Mouse (Mus musculus) ES-E14 (cell line): ENCODE results near the gene Btbd16. TPM values are rescaled to one million over a fixed set of nuclear protein-coding genes. Genes with fewer than 3 reads are reported as not detected.

ENCODE experiments used
- DNase-seq: peaks from one replicate; pipeline ENCODE4 v3.0.0-alpha.2; 2013; ENCODE audit warnings: low read depth, low spot score
- H3K27ac ChIP-seq: 2 replicates; pipeline ENCODE4 v1.5.1; 2012; ENCODE audit warnings: low read depth, mild to moderate bottlenecking, low read length, moderate library complexity, mixed read lengths; ENCODE audit not compliant: poor library complexity, insufficient read depth, severe bottlenecking
- H3K36me3 ChIP-seq: 2 replicates; pipeline ENCODE4 v1.6.1; 2012; ENCODE audit warnings: mild to moderate bottlenecking, low read length, moderate library complexity, mixed read lengths; ENCODE audit not compliant: control insufficient read depth, poor library complexity, insufficient read depth, severe bottlenecking
- H3K4me1 ChIP-seq, 2 experiments: fragments of 150-350 bp in 1 of 2; sonication (generic) in 1 of 2; 2 replicates each; pipeline ENCODE4 v1.6.1; 2012; ENCODE audit warnings: low read length in 2 of 2, mild to moderate bottlenecking in 1 of 2, mixed read lengths in 1 of 2; ENCODE audit not compliant: control insufficient read depth in 2 of 2, insufficient read depth in 2 of 2, poor library complexity in 1 of 2
- H3K4me3 ChIP-seq, 2 experiments: fragments of 150-350 bp in 1 of 2; sonication (generic) in 1 of 2; 2 replicates each; pipeline ENCODE4 v1.5.1; 2012; ENCODE audit warnings: low read length in 2 of 2, low read depth in 1 of 2, mild to moderate bottlenecking in 1 of 2, mixed read lengths in 1 of 2; ENCODE audit not compliant: insufficient read depth in 1 of 2, poor library complexity in 1 of 2, severe bottlenecking in 1 of 2
- H3K9ac ChIP-seq: 2 replicates; pipeline ENCODE4 v1.6.1; 2012; ENCODE audit warnings: low read depth, mild to moderate bottlenecking, low read length, mixed read lengths; ENCODE audit not compliant: poor library complexity, insufficient read depth, severe bottlenecking
- H3K9me3 ChIP-seq: fragments of 150-350 bp; sonication (generic); 2 replicates; pipeline ENCODE4 v1.6.1; 2012; ENCODE audit warnings: low read depth, mild to moderate bottlenecking, low read length; ENCODE audit not compliant: control insufficient read depth, insufficient read depth
- CHD2 ChIP-seq: IDR thresholded peaks from 2 replicates; pipeline ENCODE4 v1.6.1; 2014; ENCODE audit warnings: mild to moderate bottlenecking, low read depth, low read length, inconsistent platforms
- HCFC1 ChIP-seq: IDR thresholded peaks from 2 replicates; pipeline ENCODE4 v1.6.1; 2012; ENCODE audit warnings: low read length, inconsistent platforms, borderline replicate concordance; ENCODE audit not compliant: insufficient read depth
- MAFK ChIP-seq: IDR thresholded peaks from 2 replicates; pipeline ENCODE4 v1.6.1; 2014; ENCODE audit warnings: mild to moderate bottlenecking, low read depth, low read length, inconsistent platforms; ENCODE audit not compliant: insufficient read depth
- ZC3H11A ChIP-seq: IDR thresholded peaks from 2 replicates; pipeline ENCODE4 v1.6.1; 2012; ENCODE audit warnings: low read depth, mild to moderate bottlenecking, inconsistent platforms, low read length, borderline replicate concordance
- ZNF384 ChIP-seq: IDR thresholded peaks from 2 replicates; pipeline ENCODE4 v1.6.1; 2012; ENCODE audit warnings: low read depth, low read length, inconsistent platforms
- in situ Hi-C, 2 experiments: fragments of 600-800 bp; cut with MboI; formaldehyde crosslinking; loops; one replicate each; pipeline ENCODE4 v1.15.1; 2025; ENCODE audit warnings: low sequenced_read_pairs in 2 of 2, inconsistent platforms in 1 of 2; ENCODE audit not compliant: unreplicated experiment in 2 of 2
- total RNA-seq: library from RNA; depleted of rRNA; stranded (reverse); fragments of 300-350 nt; gene quantifications from 2 replicates; pipeline ENCODE4 v1.2.3, GENCODE M21; 2012; rRNA removed

Btbd16 gene
- 0.09 TPM in 1 of 2 replicates, not detected in the other for total RNA-seq

DNA sequence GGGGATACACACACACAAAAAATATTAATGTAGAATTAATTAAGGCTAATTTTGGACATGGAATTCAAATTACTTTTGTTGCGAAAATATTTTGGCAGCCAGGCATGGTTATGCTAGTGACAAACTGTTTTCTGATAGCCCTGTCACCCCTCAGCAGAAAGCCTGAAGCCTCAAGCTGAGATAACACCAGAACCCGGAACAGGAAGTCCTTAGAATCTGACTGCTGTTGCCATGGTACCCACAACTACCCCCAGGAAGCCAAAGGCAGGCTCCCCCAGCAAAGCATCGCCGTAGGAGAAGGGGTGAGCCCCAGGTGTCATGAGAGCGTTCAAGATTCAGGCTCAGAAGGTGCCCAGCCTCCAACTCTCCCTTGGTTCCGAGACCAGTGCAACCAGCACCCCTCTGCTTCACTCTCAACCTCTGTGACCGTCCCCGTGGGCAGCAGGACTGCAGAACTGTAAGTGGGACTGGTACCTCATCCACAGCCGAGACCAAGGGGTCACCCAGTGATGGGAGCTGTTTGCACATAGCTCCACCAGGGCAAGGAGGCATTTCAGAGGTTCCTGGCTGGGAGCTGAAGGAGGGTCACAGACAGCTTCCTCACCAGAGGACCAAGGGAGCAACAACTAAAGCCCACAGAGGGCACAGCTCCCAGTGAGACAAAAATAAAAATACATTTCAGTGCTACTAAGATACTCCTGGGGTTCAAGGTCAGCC, at the start of gene Btbd16:
TSS of gene Btbd16 (plus strand) at position 156 of the 717 bp plus-strand sequence.
- DNase-seq = no peak
- Histone ChIP-seq H3K27ac (no peak within 1 kb of the TSS), H3K9ac (no peak within 1 kb of the TSS), H3K4me3 (no peak within 1 kb of the TSS), H3K36me3 (no peaks in the 10 kb centered on the region), H3K9me3 (no peaks in the 10 kb centered on the region), H3K4me1 (no peaks in the 10 kb centered on the region; a peak in 1 of 4 replicates)
- TF ChIP-seq ZC3H11A = no peak
- TF ChIP-seq HCFC1 = no peak
- no peak for TF ChIP-seq CHD2
- TF ChIP-seq ZNF384 = no peak
- TF ChIP-seq MAFK = no peak
- in situ Hi-C loops = no loop called here

DNA sequence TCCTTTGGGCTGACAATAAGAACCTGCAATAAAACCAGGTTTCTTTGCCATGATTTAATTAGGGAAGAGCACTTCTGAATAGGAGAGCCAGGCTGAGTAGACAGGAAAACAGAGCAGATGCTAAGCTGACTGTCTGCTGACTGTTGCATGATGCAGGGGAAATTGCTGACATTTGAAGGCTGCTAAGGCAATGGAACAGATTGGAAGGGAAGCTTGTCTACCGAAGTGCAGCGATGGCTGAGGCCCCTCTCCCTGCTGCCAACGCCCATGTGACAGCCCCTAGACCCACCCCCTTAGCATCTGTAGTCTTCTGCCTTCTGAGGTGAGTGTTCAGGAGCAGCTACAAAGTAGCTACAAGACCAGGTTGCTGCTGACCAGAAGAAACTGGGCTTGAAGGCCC, 47.7 kb upstream of the Btbd16 start:
- in situ Hi-C loops = no loop called here
- H3K4me3 ChIP-seq = no peak overlapping the region
- no peak overlapping the region for H3K27ac ChIP-seq
- no peak for TF ChIP-seq ZC3H11A
- no peak for TF ChIP-seq MAFK
- no peak for TF ChIP-seq HCFC1
- TF ChIP-seq CHD2 = no peak
- H3K9ac ChIP-seq = no peak overlapping the region
- no peak for DNase-seq
- H3K9me3 ChIP-seq = no peaks in the 10 kb centered on the region
- H3K36me3 ChIP-seq = peaks cover 20% of the 10 kb centered on the region
- H3K4me1 ChIP-seq = 0 out of 4 replicates have a peak, but pooled peaks cover 0 to 3% of the 10 kb centered on the region in 2 experiments

DNA sequence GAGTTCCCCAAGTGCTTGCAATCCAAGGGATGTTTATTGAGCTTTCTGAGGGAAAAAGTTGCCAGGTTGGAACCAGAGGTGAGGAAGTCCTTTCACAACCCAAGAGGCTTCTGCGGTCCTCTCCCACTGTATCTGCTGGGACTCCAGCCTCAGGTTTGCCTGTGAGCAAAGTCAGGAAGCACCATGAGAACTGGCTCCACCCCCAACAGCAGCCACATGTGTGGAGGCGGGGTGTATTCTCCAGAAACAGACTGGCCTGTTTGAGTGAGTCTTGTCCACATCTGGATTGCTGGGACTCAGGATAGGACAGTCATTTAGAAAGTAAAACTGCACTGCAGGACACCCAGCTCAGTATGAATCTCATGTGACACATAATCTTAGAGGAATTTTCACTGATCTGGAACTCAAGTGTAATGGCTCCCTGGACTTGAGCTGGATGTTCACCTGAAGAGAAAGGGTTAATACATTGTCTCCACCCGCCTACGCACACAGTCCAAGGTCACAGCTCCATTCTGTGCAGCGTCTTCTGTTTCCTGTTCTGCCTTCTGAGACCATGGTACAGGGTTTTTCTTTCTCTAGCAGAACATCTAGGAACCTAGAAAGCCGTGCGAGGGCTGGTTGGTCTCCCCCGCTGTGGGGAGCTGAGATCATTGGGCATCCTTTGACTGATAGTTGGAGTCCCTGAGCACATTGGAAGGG, 47.0 kb upstream of the Btbd16 start:
- TF ChIP-seq HCFC1 (no peak), MAFK (no peak), ZNF384 (no peak), ZC3H11A (no peak), CHD2 (no peak)
- in situ Hi-C loops = no loop called here
- H3K27ac ChIP-seq = no peak overlapping the region
- DNase-seq = no peak
- no peak overlapping the region for H3K4me3 ChIP-seq
- H3K36me3 ChIP-seq = peaks cover 21% of the 10 kb centered on the region
- H3K9me3 ChIP-seq = no peaks in the 10 kb centered on the region
- no peak overlapping the region for H3K9ac ChIP-seq
- H3K4me1 ChIP-seq = 0 out of 4 replicates have a peak, but pooled peaks cover 0 to 3% of the 10 kb centered on the region in 2 experiments

DNA sequence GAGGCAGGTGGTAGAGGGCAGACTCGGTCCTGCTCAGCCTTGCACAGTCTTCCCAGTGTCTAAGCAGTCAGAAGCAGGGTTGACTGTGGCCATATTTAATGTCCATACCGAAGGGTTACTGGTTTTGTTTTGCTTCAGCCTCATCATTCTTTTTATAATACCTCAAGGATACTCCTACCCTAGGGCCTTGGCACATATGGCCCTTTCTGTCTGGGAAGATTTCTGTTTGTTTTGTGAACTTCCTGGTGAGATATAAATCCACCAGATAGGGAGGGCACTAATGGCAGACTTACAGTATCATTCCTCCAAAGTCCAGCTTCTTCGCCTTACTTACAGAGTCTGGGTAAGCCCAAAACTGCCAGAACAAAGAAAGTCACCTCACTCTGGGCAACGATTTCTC, 46.3 kb upstream of the Btbd16 start:
- Histone ChIP-seq H3K9me3 (no peaks in the 10 kb centered on the region), H3K36me3 (peaks cover 19% of the 10 kb centered on the region), H3K4me3 (no peak overlapping the region), H3K9ac (no peak overlapping the region), H3K4me1 (0 out of 4 replicates have a peak, but pooled peaks cover 0 to 3% of the 10 kb centered on the region in 2 experiments), H3K27ac (no peak overlapping the region)
- in situ Hi-C loops = no loop called here
- TF ChIP-seq CHD2 (no peak), HCFC1 (no peak), ZC3H11A (no peak)
- DNase-seq = no peak
